Mouse (Mus musculus) neural tube, embryonic 14.5 days (tissue): ENCODE measurements around the gene Kcnh1. TPM values are rescaled to one million over a fixed set of nuclear protein-coding genes. Genes with fewer than 3 reads are reported as not detected.

Experiments
- ATAC-seq: fragments of 200-750 bp; cut with Nextera tagmentation; 2 replicates; pipeline ENCODE4 v1.8.0; 2017; ENCODE audit warnings: low read depth, mild to moderate bottlenecking, moderate TSS enrichment, moderate library complexity
- H3K27ac ChIP-seq: fragments of 300-500 bp; sonication (generic); 2 replicates; pipeline ENCODE4 v1.5.1; 2014; ENCODE audit warnings: low read depth, mild to moderate bottlenecking, control low read depth, low read length, moderate library complexity, mixed read lengths
- H3K27me3 ChIP-seq: fragments of 300-500 bp; sonication (generic); 2 replicates; pipeline ENCODE4 v1.6.1; 2014; ENCODE audit warnings: low read length; ENCODE audit not compliant: control insufficient read depth, insufficient read depth
- H3K36me3 ChIP-seq: fragments of 300-500 bp; sonication (generic); 2 replicates; pipeline ENCODE4 v1.6.1; 2014; ENCODE audit warnings: low read length, mixed read lengths; ENCODE audit not compliant: control insufficient read depth, insufficient read depth
- H3K4me1 ChIP-seq: fragments of 300-500 bp; sonication (generic); 2 replicates; pipeline ENCODE4 v1.6.1; 2014; ENCODE audit warnings: low read length; ENCODE audit not compliant: control insufficient read depth, insufficient read depth
- H3K4me2 ChIP-seq: fragments of 300-500 bp; sonication (generic); 2 replicates; pipeline ENCODE4 v1.6.1; 2014; ENCODE audit warnings: mild to moderate bottlenecking, low read depth, low read length, control low read depth
- H3K4me3 ChIP-seq: fragments of 300-500 bp; sonication (generic); 2 replicates; pipeline ENCODE4 v1.5.1; 2014; ENCODE audit warnings: low read depth, low read length, control low read depth, mixed read lengths
- H3K9ac ChIP-seq: fragments of 300-500 bp; sonication (generic); replicated peaks from 2 replicates; pipeline ENCODE4 v1.6.1; 2014; ENCODE audit warnings: low read depth, mild to moderate bottlenecking, control low read depth, low read length, mixed read lengths
- H3K9me3 ChIP-seq: fragments of 300-500 bp; sonication (generic); 2 replicates; pipeline ENCODE4 v1.6.1; 2016; ENCODE audit warnings: low read length; ENCODE audit not compliant: control insufficient read depth
- WGBS: fragments of 180-500 bp; shearing (Covaris S2); extraction: QIAGEN DNeasy Blood & Tissue Kit; methylation state at CpG from one replicate; pipeline ENCODE4 v1.1.7; 2014; 5-methylcytosine and 5-hydroxymethylcytosine counted together
- polyA plus RNA-seq: library from polyadenylated mRNA; unstranded; fragments of >200 nt; fragmentation: Nextera tagmentation; extraction: Ambion mirVana; gene quantifications from 2 replicates; pipeline ENCODE4 v1.2.1, GENCODE M21; 2014

Kcnh1 gene
- polyA plus RNA-seq, 1 experiment from 2014 or later, result 3.1 TPM

- no peak overlapping the region for H3K4me3 ChIP-seq
- no peaks in the 10 kb centered on the region for H3K4me1 ChIP-seq
- H3K36me3 ChIP-seq, result no peaks in the 10 kb centered on the region
- no peak overlapping the region for H3K27ac ChIP-seq
- WGBS, result 80% methylated on average over 3 of the region's 3 CpGs
- no peaks in the 10 kb centered on the region for H3K27me3 ChIP-seq
- H3K4me2 ChIP-seq, result no peak overlapping the region
- no peaks in the 10 kb centered on the region for H3K9me3 ChIP-seq
- no peak for ATAC-seq
- no peak overlapping the region for H3K9ac ChIP-seq
Observed at GRCm38 (mm10) chr1:192246836-192247235, 56.3 kb downstream of the Kcnh1 start.

GRCm38 (mm10) chr1:192259146-192259545 lies 68.6 kb downstream of the Kcnh1 start:
- H3K4me1 ChIP-seq, result no peaks in the 10 kb centered on the region
- no peak overlapping the region for H3K4me2 ChIP-seq
- H3K4me3 ChIP-seq, result no peak overlapping the region
- H3K27ac ChIP-seq, result no peak overlapping the region
- H3K9ac ChIP-seq, result no peak overlapping the region
- WGBS, result 84% methylated on average over 5 of the region's 5 CpGs
- no peaks in the 10 kb centered on the region for H3K9me3 ChIP-seq
- no peaks in the 10 kb centered on the region for H3K27me3 ChIP-seq
- no peak for ATAC-seq
- no peaks in the 10 kb centered on the region for H3K36me3 ChIP-seq

- Histone ChIP-seq H3K4me3 (no peak overlapping the region), H3K27ac (no peak overlapping the region), H3K4me2 (no peak overlapping the region), H3K4me1 (no peaks in the 10 kb centered on the region), H3K9me3 (no peaks in the 10 kb centered on the region), H3K36me3 (no peaks in the 10 kb centered on the region), H3K9ac (no peak overlapping the region), H3K27me3 (no peaks in the 10 kb centered on the region)
- 70% methylated on average over 7 of the region's 7 CpGs for WGBS
- no peak for ATAC-seq
Observed at GRCm38 (mm10) chr1:192259616-192260015, 69.0 kb downstream of the Kcnh1 start.

GRCm38 (mm10) chr1:192265704-192266103 lies 75.1 kb downstream of the Kcnh1 start:
- WGBS, result 82% methylated on average over 1 of the region's 1 CpGs
- Histone ChIP-seq H3K9ac (no peak overlapping the region), H3K4me2 (no peak overlapping the region), H3K9me3 (no peaks in the 10 kb centered on the region), H3K27ac (no peak overlapping the region), H3K4me3 (no peak overlapping the region), H3K36me3 (no peaks in the 10 kb centered on the region), H3K27me3 (no peaks in the 10 kb centered on the region), H3K4me1 (no peaks in the 10 kb centered on the region)
- no peak for ATAC-seq

- H3K4me2 ChIP-seq, result no peak overlapping the region
- H3K36me3 ChIP-seq, result no peaks in the 10 kb centered on the region
- no peaks in the 10 kb centered on the region for H3K4me1 ChIP-seq
- no peak overlapping the region for H3K27ac ChIP-seq
- H3K4me3 ChIP-seq, result no peak overlapping the region
- H3K27me3 ChIP-seq, result no peaks in the 10 kb centered on the region
- no peak for ATAC-seq
- no peak overlapping the region for H3K9ac ChIP-seq
- WGBS, result 96% methylated on average over 6 of the region's 6 CpGs
- H3K9me3 ChIP-seq, result no peaks in the 10 kb centered on the region
Observed at GRCm38 (mm10) chr1:192266956-192267355, 76.4 kb downstream of the Kcnh1 start.

- ATAC-seq, result no peak
Observed at GRCm38 (mm10) chr1:192268878-192269277, 78.3 kb downstream of the Kcnh1 start.

GRCm38 (mm10) chr1:192269911-192270310 lies 79.3 kb downstream of the Kcnh1 start:
- Histone ChIP-seq H3K36me3 (no peaks in the 10 kb centered on the region), H3K9ac (no peak overlapping the region), H3K4me3 (no peak overlapping the region), H3K27me3 (no peaks in the 10 kb centered on the region), H3K27ac (no peak overlapping the region), H3K4me1 (no peaks in the 10 kb centered on the region), H3K4me2 (no peak overlapping the region), H3K9me3 (no peaks in the 10 kb centered on the region)
- WGBS, result 90% methylated on average over 9 of the region's 9 CpGs
- no peak for ATAC-seq

More at GRCm38 (mm10) chr1:192268878-192269277, 78.3 kb downstream of the Kcnh1 start:
- no peak overlapping the region for H3K4me3 ChIP-seq
- H3K4me1 ChIP-seq, result no peaks in the 10 kb centered on the region
- WGBS, result 81% methylated on average over 5 of the region's 5 CpGs
- no peak overlapping the region for H3K9ac ChIP-seq
- no peaks in the 10 kb centered on the region for H3K9me3 ChIP-seq
- no peak overlapping the region for H3K4me2 ChIP-seq
- no peak overlapping the region for H3K27ac ChIP-seq
- no peaks in the 10 kb centered on the region for H3K36me3 ChIP-seq
- H3K27me3 ChIP-seq, result no peaks in the 10 kb centered on the region

- Histone ChIP-seq H3K9ac (no peak overlapping the region), H3K4me3 (no peak overlapping the region)
- WGBS, result 64% methylated on average over 5 of the region's 5 CpGs
Observed at GRCm38 (mm10) chr1:192277801-192278385, 87.3 kb downstream of the Kcnh1 start.

GRCm38 (mm10) chr1:192284340-192284739 lies 93.8 kb downstream of the Kcnh1 start:
- Histone ChIP-seq H3K9me3 (no peaks in the 10 kb centered on the region), H3K4me2 (no peak overlapping the region), H3K4me3 (no peak overlapping the region), H3K36me3 (no peaks in the 10 kb centered on the region), H3K27me3 (no peaks in the 10 kb centered on the region), H3K9ac (no peak overlapping the region), H3K27ac (no peak overlapping the region), H3K4me1 (no peaks in the 10 kb centered on the region)
- WGBS, result 78% methylated on average over 3 of the region's 3 CpGs
- no peak for ATAC-seq

More at GRCm38 (mm10) chr1:192277801-192278385, 87.3 kb downstream of the Kcnh1 start:
- H3K27ac ChIP-seq, result no peak overlapping the region
- no peaks in the 10 kb centered on the region for H3K36me3 ChIP-seq
- no peaks in the 10 kb centered on the region for H3K27me3 ChIP-seq
- no peak overlapping the region for H3K4me2 ChIP-seq
- no peak for ATAC-seq
- no peaks in the 10 kb centered on the region for H3K4me1 ChIP-seq
- no peaks in the 10 kb centered on the region for H3K9me3 ChIP-seq
